Mouse (Mus musculus): ENCODE measurements at regions not wholly inside any gene's neighbourhood (a gene's known extent, or its start where the extent isn't known, plus 50 kb on each side); places are given as distances from the start of the nearest gene placed in this dataset.

GRCm38 (mm10) chr13:90733265-90733664 is 171.9 kb downstream of the Atp6ap1l start:
- H3K79me3 ChIP-seq (ENCODE audit: low read depth): no peaks in the 10 kb centered on the region
- TF ChIP-seq USF1 (IDR thresholded peaks at IDR 0.05; ENCODE audit: low read depth) (no peak), MYOD1 (IDR thresholded peaks at IDR 0.05; ENCODE audit: control insufficient read depth, insufficient read length, low read depth) (no peak), CEBPB (IDR thresholded peaks at IDR 0.05; ENCODE audit: low read depth) (no peak), CTCF (IDR thresholded peaks at IDR 0.05; ENCODE audit: control insufficient read depth, insufficient read depth, insufficient read length) (no peak), MAX (IDR thresholded peaks at IDR 0.05) (no peak), FOSL1 (IDR thresholded peaks at IDR 0.05; ENCODE audit: insufficient read depth, low read length, poor library complexity, severe bottlenecking) (no peak), MYOG (IDR thresholded peaks at IDR 0.05; ENCODE audit: control insufficient read depth, extremely low read depth, insufficient read length) (no peak)
- H3K27me3 ChIP-seq (ENCODE audit: control insufficient read depth, insufficient read depth, insufficient read length): no peaks in the 10 kb centered on the region
- no peak overlapping the region for H3ac ChIP-seq (ENCODE audit: control insufficient read depth, insufficient read length, low read depth)
- no peaks in the 10 kb centered on the region for H3K79me2 ChIP-seq (ENCODE audit: control insufficient read depth, insufficient read depth)
- no peaks in the 10 kb centered on the region for H3K36me3 ChIP-seq (ENCODE audit: control insufficient read depth, insufficient read depth)
- H3K4me3 ChIP-seq (ENCODE audit: insufficient read depth, poor library complexity, severe bottlenecking): no peak overlapping the region

DNA sequence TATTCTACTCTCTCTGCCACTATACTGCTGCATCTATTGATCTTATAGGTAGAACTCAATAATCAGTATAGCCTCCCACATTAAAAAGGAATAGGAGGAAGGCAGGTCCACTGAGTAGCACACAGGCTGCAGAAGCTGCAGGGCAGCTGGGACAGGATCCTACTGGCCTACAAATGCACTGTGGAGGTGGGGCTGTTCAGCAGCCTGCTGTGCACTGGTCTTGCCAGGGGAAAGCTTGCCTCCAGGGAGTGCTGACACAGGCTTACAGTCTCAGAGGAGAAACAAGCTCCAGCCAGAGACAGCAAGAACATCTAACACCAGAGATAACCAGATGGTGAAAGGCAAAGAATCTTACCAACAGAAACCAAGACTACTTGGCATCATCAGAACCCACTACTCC is 176.1 kb downstream of the Atp6ap1l start:
- Histone ChIP-seq H3K27me3 (ENCODE audit: control insufficient read depth, insufficient read depth, insufficient read length) (no peaks in the 10 kb centered on the region), H3K79me3 (ENCODE audit: low read depth) (no peaks in the 10 kb centered on the region), H3K4me3 (ENCODE audit: insufficient read depth, poor library complexity, severe bottlenecking) (no peak overlapping the region), H3K36me3 (ENCODE audit: control insufficient read depth, insufficient read depth) (no peaks in the 10 kb centered on the region), H3K79me2 (ENCODE audit: control insufficient read depth, insufficient read depth) (no peaks in the 10 kb centered on the region), H3ac (ENCODE audit: control insufficient read depth, insufficient read length, low read depth) (no peak overlapping the region)
- TF ChIP-seq CTCF (IDR thresholded peaks at IDR 0.05; ENCODE audit: control insufficient read depth, insufficient read depth, insufficient read length) (no peak), MYOG (IDR thresholded peaks at IDR 0.05; ENCODE audit: control insufficient read depth, extremely low read depth, insufficient read length) (no peak), FOSL1 (IDR thresholded peaks at IDR 0.05; ENCODE audit: insufficient read depth, low read length, poor library complexity, severe bottlenecking) (no peak), USF1 (IDR thresholded peaks at IDR 0.05; ENCODE audit: low read depth) (no peak), MYOD1 (IDR thresholded peaks at IDR 0.05; ENCODE audit: control insufficient read depth, insufficient read length, low read depth) (no peak)

GRCm38 (mm10) chr13:90727816-90728215 is 177.3 kb downstream of the Atp6ap1l start:
- H3K36me3 ChIP-seq (ENCODE audit: control insufficient read depth, insufficient read depth): no peaks in the 10 kb centered on the region
- no peaks in the 10 kb centered on the region for H3K27me3 ChIP-seq (ENCODE audit: control insufficient read depth, insufficient read depth, insufficient read length)
- no peaks in the 10 kb centered on the region for H3K79me3 ChIP-seq (ENCODE audit: low read depth)
- no peak overlapping the region for H3K4me3 ChIP-seq (ENCODE audit: insufficient read depth, poor library complexity, severe bottlenecking)
- TF ChIP-seq CEBPB (IDR thresholded peaks at IDR 0.05; ENCODE audit: low read depth) (no peak), USF1 (IDR thresholded peaks at IDR 0.05; ENCODE audit: low read depth) (no peak), FOSL1 (IDR thresholded peaks at IDR 0.05; ENCODE audit: insufficient read depth, low read length, poor library complexity, severe bottlenecking) (no peak), MYOG (IDR thresholded peaks at IDR 0.05; ENCODE audit: control insufficient read depth, extremely low read depth, insufficient read length) (no peak), CTCF (IDR thresholded peaks at IDR 0.05; ENCODE audit: control insufficient read depth, insufficient read depth, insufficient read length) (no peak), MYOD1 (IDR thresholded peaks at IDR 0.05; ENCODE audit: control insufficient read depth, insufficient read length, low read depth) (no peak), MAX (IDR thresholded peaks at IDR 0.05) (no peak)
- H3K79me2 ChIP-seq (ENCODE audit: control insufficient read depth, insufficient read depth): no peaks in the 10 kb centered on the region
- H3ac ChIP-seq (ENCODE audit: control insufficient read depth, insufficient read length, low read depth): no peak overlapping the region

GRCm38 (mm10) chr13:90725053-90725827 is 179.9 kb downstream of the Atp6ap1l start:
- Histone ChIP-seq H3K36me3 (ENCODE audit: control insufficient read depth, insufficient read depth) (no peaks in the 10 kb centered on the region), H3K4me3 (ENCODE audit: insufficient read depth, poor library complexity, severe bottlenecking) (no peak overlapping the region), H3K27me3 (ENCODE audit: control insufficient read depth, insufficient read depth, insufficient read length) (no peaks in the 10 kb centered on the region), H3ac (ENCODE audit: control insufficient read depth, insufficient read length, low read depth) (no peak overlapping the region), H3K79me2 (ENCODE audit: control insufficient read depth, insufficient read depth) (no peaks in the 10 kb centered on the region), H3K79me3 (ENCODE audit: low read depth) (no peaks in the 10 kb centered on the region)
- TF ChIP-seq CTCF (IDR thresholded peaks at IDR 0.05; ENCODE audit: control insufficient read depth, insufficient read depth, insufficient read length) (no peak), USF1 (IDR thresholded peaks at IDR 0.05; ENCODE audit: low read depth) (no peak), MAX (IDR thresholded peaks at IDR 0.05) (no peak), MYOG (IDR thresholded peaks at IDR 0.05; ENCODE audit: control insufficient read depth, extremely low read depth, insufficient read length) (no peak), MYOD1 (IDR thresholded peaks at IDR 0.05; ENCODE audit: control insufficient read depth, insufficient read length, low read depth) (no peak)

- no peaks in the 10 kb centered on the region for H3K27me3 ChIP-seq (ENCODE audit: control insufficient read depth, insufficient read depth, insufficient read length)
- H3K79me3 ChIP-seq (ENCODE audit: low read depth): no peaks in the 10 kb centered on the region
- H3K4me3 ChIP-seq (ENCODE audit: insufficient read depth, poor library complexity, severe bottlenecking): no peak overlapping the region
- H3K36me3 ChIP-seq (ENCODE audit: control insufficient read depth, insufficient read depth): no peaks in the 10 kb centered on the region
- no peaks in the 10 kb centered on the region for H3K79me2 ChIP-seq (ENCODE audit: control insufficient read depth, insufficient read depth)
- no peak for TF ChIP-seq USF1 (IDR thresholded peaks at IDR 0.05; ENCODE audit: low read depth)
- no peak for TF ChIP-seq MYOD1 (IDR thresholded peaks at IDR 0.05; ENCODE audit: control insufficient read depth, insufficient read length, low read depth)
- TF ChIP-seq CEBPB (IDR thresholded peaks at IDR 0.05; ENCODE audit: low read depth): no peak
- TF ChIP-seq FOSL1 (IDR thresholded peaks at IDR 0.05; ENCODE audit: insufficient read depth, low read length, poor library complexity, severe bottlenecking): no peak
- no peak for TF ChIP-seq CTCF (IDR thresholded peaks at IDR 0.05; ENCODE audit: control insufficient read depth, insufficient read depth, insufficient read length)
- TF ChIP-seq MYOG (IDR thresholded peaks at IDR 0.05; ENCODE audit: control insufficient read depth, extremely low read depth, insufficient read length): no peak
- no peak for TF ChIP-seq MAX (IDR thresholded peaks at IDR 0.05)
- H3ac ChIP-seq (ENCODE audit: control insufficient read depth, insufficient read length, low read depth): no peak overlapping the region
Measured at GRCm38 (mm10) chr13:90724598-90724997, 180.6 kb downstream of the Atp6ap1l start.
